ENCODE assay signal across 25 mouse cellular contexts in the genomic region with DNA sequence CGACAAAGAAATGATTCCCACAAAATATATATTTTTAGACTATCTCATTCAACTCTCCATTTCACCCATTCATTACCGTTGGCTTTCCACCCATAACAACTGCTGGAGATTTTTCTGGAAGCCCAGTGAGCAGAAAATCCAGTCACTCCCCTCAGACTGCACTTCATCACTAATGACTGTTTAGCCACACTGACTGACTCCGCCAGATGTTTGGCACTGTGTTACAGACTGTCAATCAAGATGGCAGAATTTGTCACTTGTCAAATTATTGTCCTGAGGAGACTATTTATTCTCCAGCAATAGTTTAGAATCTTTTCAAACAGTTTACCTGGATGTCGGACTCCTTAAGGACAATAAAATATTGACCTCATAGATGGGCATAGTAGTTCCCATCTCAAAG. TPM values are rescaled to one million over a fixed set of nuclear protein-coding genes. Genes with fewer than 3 reads are reported as not detected.
A peak's percentile ranks its signal among the peaks of the same experiment; 100 is the strongest.
DNase-seq lines count a peak whose midpoint lies in the region; TF ChIP-seq lines count a peak whose summit lies in the region.
"Had no signal": no experiment of that assay in that cellular context is flagged by ENCODE, and none has a peak within 500 bp of the region (broad histone marks: within the 10 kb centered on the region; RNA-seq: fewer than 3 reads in every experiment).

No protein-coding gene starts in this region.

- no peaks in the 10 kb centered on the region for H3K27me3 ChIP-seq in C2C12 (ENCODE audit: control insufficient read depth, insufficient read depth, insufficient read length)
- H3K27me3 ChIP-seq: CH12.LX; embryonic facial prominence, embryonic 13.5 days; embryonic facial prominence, embryonic 15.5 days; forebrain, embryonic 12.5 days; Patski had no signal

- H3ac ChIP-seq in C2C12 (ENCODE audit: control insufficient read depth, insufficient read length, low read depth), result no peak overlapping the region

- H3K79me3 ChIP-seq in C2C12 (ENCODE audit: low read depth), result no peaks in the 10 kb centered on the region

- H3K4me3 ChIP-seq in C2C12 (ENCODE audit: insufficient read depth, poor library complexity, severe bottlenecking), result no peak overlapping the region
- H3K4me3 ChIP-seq: embryonic facial prominence, embryonic 13.5 days; embryonic facial prominence, embryonic 15.5 days; erythroblast, embryonic 14.5 days; forebrain, embryonic 10.5 days; forebrain, embryonic 12.5 days had no signal

- no peak for TF ChIP-seq CTCF in C2C12 (IDR thresholded peaks at IDR 0.05; ENCODE audit: control insufficient read depth, insufficient read depth, insufficient read length)
- no peak for TF ChIP-seq CTCF in brain, embryonic 14.5 days (IDR thresholded peaks at IDR 0.05; ENCODE audit: borderline replicate concordance, extremely low read depth, insufficient read depth, insufficient read length)

- TF ChIP-seq POLR2A in brain, embryonic 14.5 days (IDR thresholded peaks at IDR 0.05; ENCODE audit: borderline replicate concordance, extremely low read depth, insufficient read depth, insufficient read length, poor library complexity, severe bottlenecking), result no peak

- no peaks in the 10 kb centered on the region for H3K36me3 ChIP-seq in C2C12 (ENCODE audit: control insufficient read depth, insufficient read depth)
- H3K36me3 ChIP-seq: embryonic facial prominence, embryonic 13.5 days; embryonic facial prominence, embryonic 15.5 days; forebrain, embryonic 10.5 days; forebrain, embryonic 12.5 days; G1E had no signal

- H3K79me2 ChIP-seq in C2C12 (ENCODE audit: control insufficient read depth, insufficient read depth), result no peaks in the 10 kb centered on the region

- peak; percentile 19 for DNase-seq in lung, postnatal 10 days
- no peak for DNase-seq in lung, postnatal 25 days (ENCODE audit: low spot score)
- peak; percentile 15 for DNase-seq in brain, embryonic 14.5 days (ENCODE audit: low read depth)
- DNase-seq in ovary, postnatal 10 days (ENCODE audit: low spot score), result no peak
- DNase-seq in gastrocnemius, postnatal 25 days, result no peak
- DNase-seq: adrenal gland, adult 8-10 months; adrenal gland, postnatal 14 days; adrenal gland, postnatal 36 days; cerebellum, adult 11 months; cerebellum, adult 18-20 months; cerebellum, adult 8-10 months; cerebellum, adult 9-11 months; cerebellum, postnatal 14 days; cerebellum, postnatal 36 days; embryo, embryonic 11 days had no signal

TF ChIP-seq in C2C12, 6 proteins besides CTCF, POLR2A, EP300 and RAD21:
- TF ChIP-seq MYOD1 (IDR thresholded peaks at IDR 0.05; ENCODE audit: control insufficient read depth, insufficient read length, low read depth) (peak; percentile 63), USF1 (IDR thresholded peaks at IDR 0.05; ENCODE audit: low read depth) (no peak)

RNA-seq across cellular contexts. Expression of a gene that starts 40.0 kb away (rescaled TPM):
- polyA plus RNA-seq in C2C12 (2012; fragmentation: generic; extraction: Trizol), result 9.9 TPM
- polyA plus RNA-seq in brain, embryonic 14.5 days (2012; rRNA removed), result 15.3 and 15.7 TPM in 2 replicates
- 100 to 1,000 TPM; 131 to 158 TPM for total RNA-seq in gastrocnemius, postnatal 25 days (2021)

RNA-seq across cellular contexts. Expression of a gene that starts 59.4 kb away (rescaled TPM):
- polyA plus RNA-seq in C2C12 (2012; fragmentation: generic; extraction: Trizol), result 3.6 TPM
- polyA plus RNA-seq in brain, embryonic 14.5 days (2012; rRNA removed), result 0.19 TPM in 1 of 2 replicates, not detected in the other
- under 1 TPM; 0.80 to 0.87 TPM for total RNA-seq in gastrocnemius, postnatal 25 days (2021)
- polyA plus RNA-seq: erythroblast, embryonic 14.5 days; forebrain, embryonic 12.5 days; forebrain, embryonic 14.5 days had no signal

Comparison
In these comparisons a context has a peak if more than half of its experiments do, and no peak if none do; other contexts are left out.
1. DNase-seq: peak in lung, postnatal 10 days (single experiment) and brain, embryonic 14.5 days (single experiment); none in lung, postnatal 25 days (single experiment), ovary, postnatal 10 days (single experiment) and gastrocnemius, postnatal 25 days (single experiment).